11 mouse cellular contexts compared by ENCODE assay signal in genomic region chr3:32399931-32400330, GRCm38 (mm10). TPM values are rescaled to one million over a fixed set of nuclear protein-coding genes. Genes with fewer than 3 reads are reported as not detected.
DNase-seq lines count a peak whose midpoint lies in the region; ATAC-seq lines count a peak whose summit lies in the region.
"Had no signal": no experiment of that assay in that cellular context is flagged by ENCODE, and none has a peak within 500 bp of the region (broad histone marks: within the 10 kb centered on the region; RNA-seq: fewer than 3 reads in every experiment).

No protein-coding gene starts in this region.

- intact Hi-C loops in left cerebral cortex, postnatal 4 days (cut with DNase I): no loop called here

- no peaks in the 10 kb centered on the region for H3K9me3 ChIP-seq in kidney, embryonic 15.5 days (replicated peaks)
- H3K9me3 ChIP-seq: G1E; heart, embryonic 12.5 days had no signal

- DNase-seq in kidney, adult 9 months: no peak
- DNase-seq in thymus, postnatal 4 days: peak; percentile 28
- DNase-seq in thymus, postnatal 14 days: no peak
- peak; percentile 29 to 32 for DNase-seq in kidney, postnatal 36 days
- DNase-seq in urinary bladder, postnatal 4 days (ENCODE audit: low spot score in 2 of 2): no peak
- no peak for DNase-seq in left cerebral cortex, postnatal 4 days
- DNase-seq: cerebellum, adult 9-11 months; spleen, adult 18-20 months had no signal

- H3K9ac ChIP-seq in kidney, embryonic 15.5 days: no peak overlapping the region
- H3K9ac ChIP-seq: heart, embryonic 12.5 days had no signal

- no peak for ATAC-seq in kidney, embryonic 15.5 days (replicated peaks; ENCODE audit: low FRiP score)

- no peaks in the 10 kb centered on the region for H3K27me3 ChIP-seq in kidney, embryonic 15.5 days
- H3K27me3 ChIP-seq: heart, embryonic 12.5 days had no signal

- no peak overlapping the region for H3K4me3 ChIP-seq in kidney, embryonic 15.5 days (replicated peaks)
- H3K4me3 ChIP-seq: heart, embryonic 12.5 days had no signal

- peak overlapping the region; percentile 58; the same call in 1 of the 2 replicates for H3K27ac ChIP-seq in kidney, embryonic 15.5 days

- peaks cover 33% of the 10 kb centered on the region for H3K4me1 ChIP-seq in kidney, embryonic 15.5 days

- WGBS in kidney, embryonic 15.5 days: 31% methylated on average over 2 of the region's 2 CpGs

- peak overlapping the region; percentile 19 for H3K4me2 ChIP-seq in kidney, embryonic 15.5 days
- H3K4me2 ChIP-seq: heart, embryonic 12.5 days had no signal

- no peaks in the 10 kb centered on the region for H3K36me3 ChIP-seq in kidney, embryonic 15.5 days
- H3K36me3 ChIP-seq: heart, embryonic 12.5 days had no signal

RNA-seq across cellular contexts. Expression of gene Pik3ca, which starts 2.5 kb away (rescaled TPM):
- polyA plus RNA-seq in kidney, embryonic 15.5 days (2015; fragmentation: Nextera tagmentation; extraction: Ambion mirVana): 10.3 and 10.6 TPM in 2 replicates
- total RNA-seq in left cerebral cortex, postnatal 4 days (2021): 10 to 100 TPM; 54.1 to 62.3 TPM

RNA-seq across cellular contexts. Expression of gene Zmat3, which starts 34.1 kb away (rescaled TPM):
- 3.9 and 4.6 TPM in 2 replicates for polyA plus RNA-seq in kidney, embryonic 15.5 days (2015; fragmentation: Nextera tagmentation; extraction: Ambion mirVana)
- total RNA-seq in left cerebral cortex, postnatal 4 days (2021): 10 to 100 TPM; 41.2 to 43.3 TPM

Comparison
In these comparisons a context has a peak if more than half of its experiments do, and no peak if none do; other contexts are left out.
1. DNase-seq: peak in thymus, postnatal 4 days (single experiment) and kidney, postnatal 36 days (2 of 2); none in kidney, adult 9 months (single experiment), thymus, postnatal 14 days (single experiment), urinary bladder, postnatal 4 days (0 of 2) and left cerebral cortex, postnatal 4 days (single experiment).